Mouse (Mus musculus) G1E (cell line): ENCODE data around the gene Slc31a1.

ENCODE experiments used
- CTCF ChIP-seq: IDR thresholded peaks from 2 replicates; pipeline ENCODE4 v1.5.1; 2012; ENCODE audit warnings: low read depth, low read length, inconsistent platforms, mixed read lengths
- GATA1 ChIP-seq: IDR thresholded peaks from 2 replicates; pipeline ENCODE4 v1.6.1; 2012; ENCODE audit warnings: borderline replicate concordance, low read length, inconsistent platforms, mixed read lengths

DNA sequence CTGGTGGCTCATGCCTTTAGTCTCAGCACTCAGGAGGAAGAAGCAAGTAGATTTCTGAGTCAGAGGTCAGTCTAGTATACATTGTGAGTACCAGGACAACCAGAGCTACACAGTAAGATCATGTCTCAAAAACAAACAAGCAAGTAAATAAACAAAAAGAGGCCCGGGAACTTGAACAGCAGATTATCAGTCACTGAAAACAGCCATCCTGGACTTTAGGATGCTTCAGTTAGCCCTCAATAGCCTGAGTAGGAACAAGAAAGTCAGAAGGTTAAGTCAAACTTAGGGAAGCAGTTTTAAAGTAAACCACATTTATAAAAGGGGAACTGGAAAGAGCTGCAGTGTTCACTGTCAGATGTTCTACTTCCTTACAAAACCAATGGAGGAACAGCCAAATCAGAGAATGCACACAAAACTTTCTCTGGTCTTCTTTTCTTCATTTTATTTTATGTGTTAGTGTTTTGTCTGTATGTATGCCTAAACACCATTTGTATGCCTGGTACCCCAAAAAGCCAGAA is 2.8 kb upstream of the Slc31a1 start:
- TF ChIP-seq CTCF, result no peak
- no peak for TF ChIP-seq GATA1
